Mouse (Mus musculus) erythroblast, embryonic 14.5 days (primary cell): ENCODE measurements around the gene Tmem179.

Experiments used
- GATA1 ChIP-seq: IDR thresholded peaks from 2 replicates; pipeline ENCODE4 v1.6.1; 2012; ENCODE audit warnings: low read length, inconsistent platforms, mixed read lengths
- TAL1 ChIP-seq: IDR thresholded peaks from 3 replicates; pipeline ENCODE4 v1.6.1; 2012; ENCODE audit warnings: low read length, inconsistent platforms, mixed read lengths

- TF ChIP-seq GATA1 (no peak), TAL1 (no peak)
Observed at GRCm38 (mm10) chr12:112516697-112517337, at the start of gene Tmem179.
